ENCODE assay signal across 17 mouse cellular contexts in the genomic region with DNA sequence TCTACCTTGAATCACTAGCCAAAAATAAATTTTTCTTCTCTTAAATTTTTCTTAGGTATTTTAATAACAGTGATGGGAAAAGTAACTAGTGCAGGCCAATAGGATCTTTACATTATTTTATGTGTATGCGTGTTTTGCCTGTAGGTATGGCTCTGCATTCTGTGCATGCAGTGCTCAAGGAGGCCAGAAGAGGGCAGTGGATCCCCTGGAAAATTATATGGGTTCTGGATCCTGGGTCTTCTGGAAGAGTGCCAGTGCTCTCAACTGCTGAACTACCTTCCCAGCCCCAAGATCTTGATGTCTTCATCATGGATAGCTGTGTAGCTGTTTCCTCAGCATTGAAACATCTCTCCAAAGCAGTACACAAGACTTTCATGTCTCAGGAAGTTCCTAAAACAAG. TPM values are rescaled to one million over a fixed set of nuclear protein-coding genes. Genes with fewer than 3 reads are reported as not detected.
A peak's percentile ranks its signal among the peaks of the same experiment; 100 is the strongest.
DNase-seq lines count a peak whose midpoint lies in the region; ATAC-seq and TF ChIP-seq lines count a peak whose summit lies in the region.
"Had no signal": no experiment of that assay in that cellular context is flagged by ENCODE, and none has a peak within 500 bp of the region (broad histone marks: within the 10 kb centered on the region; RNA-seq: fewer than 3 reads in every experiment).

No protein-coding gene starts in this region.

- H3K36me3 ChIP-seq in forebrain, postnatal 0 days (ENCODE audit: insufficient read depth): no peaks in the 10 kb centered on the region
- no peaks in the 10 kb centered on the region for H3K36me3 ChIP-seq in forebrain, embryonic 13.5 days (ENCODE audit: poor library complexity, severe bottlenecking)
- H3K36me3 ChIP-seq in lung, embryonic 14.5 days (ENCODE audit: insufficient read depth): no peaks in the 10 kb centered on the region
- no peaks in the 10 kb centered on the region for H3K36me3 ChIP-seq in E14TG2a.4 (ENCODE audit: insufficient read depth, low read length)
- H3K36me3 ChIP-seq: forebrain, embryonic 10.5 days; limb, embryonic 15.5 days had no signal

- H3K9me3 ChIP-seq in forebrain, postnatal 0 days (ENCODE audit: low read length): no peaks in the 10 kb centered on the region
- H3K9me3 ChIP-seq in forebrain, embryonic 13.5 days (replicated peaks): no peaks in the 10 kb centered on the region
- H3K9me3 ChIP-seq in lung, embryonic 14.5 days (ENCODE audit: low read depth, low read length): no peaks in the 10 kb centered on the region
- H3K9me3 ChIP-seq in E14TG2a.4 (ENCODE audit: low read length): no peaks in the 10 kb centered on the region
- H3K9me3 ChIP-seq: forebrain, embryonic 10.5 days; limb, embryonic 15.5 days had no signal

- DNase-seq in forebrain, postnatal 0 days: no peak
- DNase-seq in lung, embryonic 14.5 days: peak; percentile 15
- DNase-seq in lung, adult 18-20 months: no peak
- peak; percentile 20 for DNase-seq in retina, embryonic 14.5 days (ENCODE audit: low spot score)
- DNase-seq in ovary, postnatal 14 days (ENCODE audit: low spot score): no peak
- DNase-seq in spleen, postnatal 14 days (ENCODE audit: low spot score in 2 of 2): no peak
- DNase-seq: cerebellum, adult 11-12 months; gastrocnemius, postnatal 14 days; kidney, adult 18-20 months had no signal

- no peak for ATAC-seq in forebrain, postnatal 0 days
- ATAC-seq in forebrain, embryonic 13.5 days: no peak
- ATAC-seq in lung, embryonic 14.5 days (ENCODE audit: insufficient read depth): no peak

- H3K4me2 ChIP-seq in forebrain, postnatal 0 days (ENCODE audit: low read depth): no peak overlapping the region
- H3K4me2 ChIP-seq in forebrain, embryonic 13.5 days: no peak overlapping the region
- H3K4me2 ChIP-seq in lung, embryonic 14.5 days: no peak overlapping the region
- H3K4me2 ChIP-seq: limb, embryonic 15.5 days had no signal

- no peak overlapping the region for H3K27ac ChIP-seq in forebrain, postnatal 0 days (ENCODE audit: low read depth, low read length)
- H3K27ac ChIP-seq in forebrain, embryonic 13.5 days: no peak overlapping the region
- H3K27ac ChIP-seq in lung, embryonic 14.5 days (ENCODE audit: low read depth): no peak overlapping the region
- H3K27ac ChIP-seq: forebrain, embryonic 10.5 days; limb, embryonic 15.5 days; macrophage had no signal

- no peak overlapping the region for H3K9ac ChIP-seq in forebrain, postnatal 0 days
- no peak overlapping the region for H3K9ac ChIP-seq in forebrain, embryonic 13.5 days
- no peak overlapping the region for H3K9ac ChIP-seq in lung, embryonic 14.5 days
- H3K9ac ChIP-seq: limb, embryonic 15.5 days had no signal

- TF ChIP-seq CTCF in forebrain, postnatal 0 days (IDR thresholded peaks at IDR 0.05; ENCODE audit: low read depth): peak; percentile 34; the same call in 1 of the 2 replicates
- TF ChIP-seq CTCF in lung, embryonic 14.5 days (IDR thresholded peaks at IDR 0.05; ENCODE audit: low read depth): peak; percentile 38
- peak; percentile 85 for TF ChIP-seq CTCF in E14TG2a.4 (conservative IDR thresholded peaks at IDR 0.05; ENCODE audit: low read length)

- WGBS in forebrain, postnatal 0 days: 94% methylated on average over 1 of the region's 1 CpGs
- 100% methylated on average over 1 of the region's 1 CpGs for WGBS in forebrain, embryonic 13.5 days
- WGBS in lung, embryonic 14.5 days: 88% methylated on average over 1 of the region's 1 CpGs

- H3K4me3 ChIP-seq in forebrain, postnatal 0 days (ENCODE audit: low read depth, low read length): no peak overlapping the region
- no peak overlapping the region for H3K4me3 ChIP-seq in forebrain, embryonic 13.5 days
- no peak overlapping the region for H3K4me3 ChIP-seq in lung, embryonic 14.5 days (ENCODE audit: low read depth, low read length)
- no peak overlapping the region for H3K4me3 ChIP-seq in E14TG2a.4 (replicated peaks; ENCODE audit: low read length)
- H3K4me3 ChIP-seq: forebrain, embryonic 10.5 days; limb, embryonic 15.5 days; myocyte had no signal

- H3K4me1 ChIP-seq in forebrain, postnatal 0 days (ENCODE audit: insufficient read depth): no peaks in the 10 kb centered on the region
- no peaks in the 10 kb centered on the region for H3K4me1 ChIP-seq in forebrain, embryonic 13.5 days
- H3K4me1 ChIP-seq in lung, embryonic 14.5 days (ENCODE audit: insufficient read depth): 0 out of 2 replicates have a peak, but pooled peaks cover 2% of the 10 kb centered on the region
- peaks cover 30% of the 10 kb centered on the region for H3K4me1 ChIP-seq in E14TG2a.4 (replicated peaks; ENCODE audit: low read depth, low read length)

- no peaks in the 10 kb centered on the region for H3K27me3 ChIP-seq in forebrain, postnatal 0 days (ENCODE audit: insufficient read depth, low read length)
- no peaks in the 10 kb centered on the region for H3K27me3 ChIP-seq in forebrain, embryonic 13.5 days
- H3K27me3 ChIP-seq in lung, embryonic 14.5 days (ENCODE audit: insufficient read depth, low read length): no peaks in the 10 kb centered on the region
- H3K27me3 ChIP-seq in E14TG2a.4 (ENCODE audit: insufficient read depth, low read length): peaks cover 12% of the 10 kb centered on the region; the same call in 1 of the 2 replicates
- H3K27me3 ChIP-seq: limb, embryonic 15.5 days had no signal

RNA-seq across cellular contexts. Expression of a gene that starts 7.9 kb away (rescaled TPM):
- total RNA-seq in forebrain, postnatal 0 days (2014; rRNA removed): not detected in 2 replicates
- not detected in 2 replicates for polyA plus RNA-seq in forebrain, postnatal 0 days (2015; fragmentation: Nextera tagmentation; extraction: Ambion mirVana)
- polyA plus RNA-seq in forebrain, embryonic 13.5 days (2015; fragmentation: Nextera tagmentation; extraction: Ambion mirVana): not detected in 2 replicates
- polyA plus RNA-seq in lung, embryonic 14.5 days (2014; fragmentation: Nextera tagmentation; extraction: Ambion mirVana): not detected in 2 replicates
- total RNA-seq: gastrocnemius, postnatal 14 days; layer of hippocampus, postnatal 14 days had no signal
- polyA plus RNA-seq: forebrain, embryonic 10.5 days; heart, postnatal 0 days; limb, embryonic 15.5 days; macrophage; myocyte had no signal

RNA-seq across cellular contexts. Expression of a gene that starts 19.5 kb away (rescaled TPM):
- total RNA-seq in forebrain, postnatal 0 days (2014; rRNA removed): not detected in 2 replicates
- polyA plus RNA-seq in forebrain, postnatal 0 days (2015; fragmentation: Nextera tagmentation; extraction: Ambion mirVana): not detected in 2 replicates
- not detected in 2 replicates for polyA plus RNA-seq in forebrain, embryonic 13.5 days (2015; fragmentation: Nextera tagmentation; extraction: Ambion mirVana)
- polyA plus RNA-seq in lung, embryonic 14.5 days (2014; fragmentation: Nextera tagmentation; extraction: Ambion mirVana): not detected in 2 replicates
- total RNA-seq: gastrocnemius, postnatal 14 days; layer of hippocampus, postnatal 14 days had no signal
- polyA plus RNA-seq: forebrain, embryonic 10.5 days; heart, postnatal 0 days; limb, embryonic 15.5 days; macrophage had no signal

RNA-seq across cellular contexts. Expression of a gene that starts 21.4 kb away (rescaled TPM):
- total RNA-seq in forebrain, postnatal 0 days (2014; rRNA removed): 2.8 and 5.9 TPM in 2 replicates
- polyA plus RNA-seq in forebrain, postnatal 0 days (2015; fragmentation: Nextera tagmentation; extraction: Ambion mirVana): 2.1 and 2.4 TPM in 2 replicates
- polyA plus RNA-seq in forebrain, embryonic 13.5 days (2015; fragmentation: Nextera tagmentation; extraction: Ambion mirVana): 0.40 and 1.6 TPM in 2 replicates
- polyA plus RNA-seq in lung, embryonic 14.5 days (2014; fragmentation: Nextera tagmentation; extraction: Ambion mirVana): 3.1 and 3.7 TPM in 2 replicates
- polyA plus RNA-seq: forebrain, embryonic 10.5 days had no signal

RNA-seq across cellular contexts. Expression of a gene that starts 21.8 kb away (rescaled TPM):
- total RNA-seq in forebrain, postnatal 0 days (2014; rRNA removed): 0.10 and 0.23 TPM in 2 replicates
- 0.51 and 0.52 TPM in 2 replicates for polyA plus RNA-seq in forebrain, postnatal 0 days (2015; fragmentation: Nextera tagmentation; extraction: Ambion mirVana)
- not detected in 2 replicates for polyA plus RNA-seq in forebrain, embryonic 13.5 days (2015; fragmentation: Nextera tagmentation; extraction: Ambion mirVana)
- 0.12 and 0.49 TPM in 2 replicates for polyA plus RNA-seq in lung, embryonic 14.5 days (2014; fragmentation: Nextera tagmentation; extraction: Ambion mirVana)
- polyA plus RNA-seq: forebrain, embryonic 10.5 days; macrophage had no signal

RNA-seq across cellular contexts. Expression of a gene that starts 26.2 kb away (rescaled TPM):
- total RNA-seq in forebrain, postnatal 0 days (2014; rRNA removed): not detected in 2 replicates
- polyA plus RNA-seq in forebrain, postnatal 0 days (2015; fragmentation: Nextera tagmentation; extraction: Ambion mirVana): 0.79 TPM in 1 of 2 replicates, not detected in the other
- polyA plus RNA-seq in forebrain, embryonic 13.5 days (2015; fragmentation: Nextera tagmentation; extraction: Ambion mirVana): not detected in 2 replicates
- not detected in 2 replicates for polyA plus RNA-seq in lung, embryonic 14.5 days (2014; fragmentation: Nextera tagmentation; extraction: Ambion mirVana)
- total RNA-seq: gastrocnemius, postnatal 14 days; layer of hippocampus, postnatal 14 days had no signal
- polyA plus RNA-seq: forebrain, embryonic 10.5 days; heart, postnatal 0 days; limb, embryonic 15.5 days; macrophage had no signal

Comparison
In these comparisons a context has a peak if more than half of its experiments do, and no peak if none do; other contexts are left out.
1. DNase-seq: peak in lung, embryonic 14.5 days (single experiment) and retina, embryonic 14.5 days (single experiment); none in forebrain, postnatal 0 days (single experiment), lung, adult 18-20 months (0 of 2), ovary, postnatal 14 days (single experiment) and spleen, postnatal 14 days (0 of 2).
2. CTCF ChIP-seq: peak in every context shown above with its lines; median percentile 85 in E14TG2a.4; 38 in lung, embryonic 14.5 days; 34 in forebrain, postnatal 0 days.